Mouse (Mus musculus) spleen, postnatal 10 days (tissue): ENCODE results near the gene Mymx.
A peak's percentile ranks its signal among the peaks of the same experiment; 100 is the strongest.

Experiments
- DNase-seq, 2 experiments: peaks; one replicate each; pipeline ENCODE4 v3.0.0; 2021 to 2022; ENCODE audit warnings: low spot score in 2 of 2

Gene Mymx

GRCm38 (mm10) chr17:45572103-45573086 is 29.5 kb downstream of the Mymx start:
- peak in 1 of 2 experiments; percentile 75 for DNase-seq

DNA sequence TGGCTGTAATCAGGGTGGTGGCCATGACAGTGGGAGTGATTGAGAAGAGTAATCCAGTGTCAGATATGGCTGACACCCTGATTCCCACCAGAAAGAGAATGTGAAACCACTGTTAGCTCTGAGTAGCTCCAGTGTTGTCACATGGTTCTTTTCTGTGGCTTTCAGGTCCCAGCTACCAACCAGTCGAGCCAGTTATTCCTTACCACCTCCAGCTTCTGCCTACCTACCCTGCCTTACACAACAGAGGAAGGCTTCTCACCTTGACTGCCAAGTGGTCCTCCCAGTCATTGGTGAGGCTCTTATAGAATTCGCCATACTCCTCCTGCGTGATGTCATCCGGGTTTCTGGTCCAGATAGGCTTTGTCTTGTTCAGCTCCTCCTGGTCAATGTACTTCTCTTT is 31.9 kb downstream of the Mymx start:
- DNase-seq, result no peak

DNA sequence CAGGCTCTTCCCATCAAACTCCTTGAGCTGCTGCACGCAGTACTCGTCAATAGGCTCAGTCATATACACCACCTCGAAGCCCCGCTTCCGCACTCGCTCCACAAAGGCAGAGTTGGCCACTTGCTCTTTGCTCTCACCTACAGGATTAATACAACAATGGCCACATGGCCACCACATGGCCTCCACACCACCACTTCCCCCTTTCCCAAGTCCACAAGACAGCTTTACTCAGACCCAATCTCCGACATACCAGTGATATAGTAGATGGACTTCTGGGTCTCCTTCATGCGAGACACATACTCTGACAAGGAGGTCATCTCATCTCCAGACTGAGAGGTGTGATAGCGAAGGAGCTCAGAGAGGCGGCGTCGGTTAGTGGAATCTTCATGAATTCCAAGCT is 32.9 kb downstream of the Mymx start:
- DNase-seq, result no peak

DNA sequence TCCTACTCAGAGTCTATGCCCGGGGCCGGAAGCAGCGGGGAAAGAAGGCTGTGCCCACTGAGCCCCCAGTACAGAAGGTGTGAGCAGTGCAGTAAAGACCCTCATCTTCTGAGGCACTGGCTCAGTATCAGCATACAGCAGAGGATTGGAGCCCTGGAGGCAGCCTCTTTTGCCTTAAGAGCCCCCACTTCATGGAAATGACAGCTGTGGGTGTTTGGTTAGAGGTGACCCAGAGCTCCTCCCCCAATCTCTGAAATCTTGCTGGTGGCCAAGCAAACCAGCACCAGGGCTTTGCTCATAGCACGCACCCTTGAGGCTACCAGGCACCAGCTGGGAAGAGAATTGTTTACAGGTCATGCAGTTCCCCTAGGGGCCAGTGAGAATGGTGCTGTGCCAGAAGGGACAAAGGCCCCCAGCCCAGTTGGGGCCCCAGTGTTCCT is 34.7 kb downstream of the Mymx start:
- no peak for DNase-seq

DNA sequence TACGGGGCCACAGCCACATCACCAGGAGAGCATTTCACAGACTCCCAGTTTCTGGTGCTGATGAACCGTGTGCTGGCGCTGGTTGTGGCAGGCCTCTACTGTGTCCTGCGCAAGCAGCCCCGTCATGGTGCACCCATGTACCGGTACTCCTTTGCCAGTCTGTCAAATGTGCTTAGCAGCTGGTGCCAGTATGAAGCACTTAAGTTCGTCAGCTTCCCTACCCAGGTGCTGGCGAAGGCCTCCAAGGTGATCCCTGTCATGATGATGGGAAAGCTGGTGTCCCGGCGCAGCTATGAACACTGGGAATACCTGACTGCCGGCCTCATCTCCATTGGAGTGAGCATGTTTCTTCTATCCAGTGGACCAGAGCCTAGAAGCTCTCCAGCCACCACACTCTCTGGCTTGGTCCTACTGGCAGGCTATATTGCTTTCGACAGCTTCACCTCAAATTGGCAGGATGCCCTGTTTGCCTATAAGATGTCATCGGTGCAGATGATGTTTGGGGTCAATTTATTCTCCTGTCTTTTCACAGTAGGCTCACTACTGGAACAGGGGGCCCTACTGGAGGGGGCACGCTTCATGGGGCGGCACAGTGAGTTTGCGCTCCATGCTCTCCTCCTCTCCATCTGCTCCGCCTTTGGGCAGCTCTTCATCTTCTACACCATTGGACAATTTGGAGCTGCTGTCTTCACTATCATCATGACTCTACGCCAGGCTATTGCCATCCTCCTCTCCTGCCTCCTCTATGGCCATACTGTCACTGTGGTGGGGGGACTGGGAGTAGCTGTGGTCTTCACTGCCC is 35.3 kb downstream of the Mymx start:
- DNase-seq, result no peak

DNA sequence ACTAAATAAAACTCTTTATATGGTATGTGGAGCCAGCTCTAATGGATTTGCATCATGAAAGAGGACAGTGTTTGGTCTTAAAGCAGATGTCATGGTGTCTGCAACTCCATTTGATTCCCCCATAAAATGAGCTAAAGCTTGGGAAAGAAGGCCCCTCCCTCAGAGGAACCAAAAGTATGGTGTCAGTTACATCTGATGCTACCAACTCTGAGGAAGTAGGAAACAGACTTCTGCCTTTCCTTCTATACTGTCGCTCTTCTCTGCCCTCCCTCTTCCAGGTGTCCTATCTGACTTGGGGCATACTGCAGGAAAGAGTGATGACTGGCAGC is 35.9 kb downstream of the Mymx start:
- no peak for DNase-seq

DNA sequence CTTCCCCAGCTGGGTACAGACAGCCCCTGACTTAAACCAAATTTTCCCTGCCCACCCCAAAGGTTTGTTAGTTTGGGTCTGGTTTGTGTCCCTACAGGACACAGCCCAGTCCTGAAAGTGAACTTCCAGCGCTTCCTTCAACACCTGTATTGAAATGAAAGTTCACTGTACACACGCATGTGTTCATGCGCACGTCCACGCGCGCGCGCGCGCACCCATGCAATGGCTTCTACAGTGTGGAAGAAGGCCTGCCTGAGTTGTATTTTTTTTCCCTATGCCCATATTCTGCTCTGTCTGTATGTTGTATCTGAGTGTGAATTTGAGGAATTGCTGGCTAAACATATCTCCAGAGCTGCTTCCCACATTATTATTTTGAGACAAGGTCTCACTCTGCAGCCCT is 36.8 kb downstream of the Mymx start:
- no peak for DNase-seq

GRCm38 (mm10) chr17:45564531-45565084 is 37.3 kb downstream of the Mymx start:
- DNase-seq, result no peak

DNA sequence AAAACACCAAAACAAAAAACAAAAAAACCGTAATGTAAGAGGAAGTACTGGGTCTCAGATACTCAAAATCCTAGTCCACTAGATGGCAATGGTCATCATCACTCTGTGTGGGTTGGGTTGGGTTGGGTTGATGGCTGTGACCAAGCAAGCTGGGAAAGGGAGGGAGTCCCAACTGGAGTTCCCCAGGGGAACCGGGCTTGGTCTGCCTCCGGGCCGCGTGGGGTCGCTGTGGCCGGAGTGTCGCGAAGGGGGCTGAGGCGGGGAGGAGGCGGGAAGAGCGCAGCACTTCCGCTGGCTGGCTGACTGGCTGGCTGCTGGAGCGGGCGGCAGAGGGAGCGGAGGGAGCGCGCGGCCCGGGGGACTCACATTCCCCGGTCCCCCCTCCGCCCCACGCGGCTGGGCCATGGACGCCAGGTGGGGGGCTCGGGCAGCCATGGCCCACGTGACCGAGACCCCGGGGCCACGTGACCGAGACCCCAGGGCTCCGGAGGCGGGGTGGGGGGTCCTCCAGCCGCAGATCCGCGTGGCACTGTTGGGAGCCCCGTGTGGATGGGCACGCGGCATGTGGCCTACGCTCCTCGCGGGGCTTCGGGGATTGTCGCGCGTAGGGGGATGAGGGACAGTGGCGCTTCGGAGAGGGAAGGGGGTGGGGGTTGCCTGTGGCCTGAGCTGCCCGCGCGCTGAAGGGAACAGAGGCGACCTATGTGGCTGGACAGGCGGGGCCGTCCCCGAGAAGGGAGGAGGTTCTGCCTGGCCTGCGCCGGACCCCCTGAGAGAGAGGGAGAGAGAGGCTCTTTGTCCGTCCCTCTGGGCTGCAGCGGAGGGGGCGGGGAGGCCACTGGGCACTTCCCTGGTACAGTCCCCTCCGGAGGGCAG is 38.0 kb downstream of the Mymx start, which contains the start of gene Slc35b2:
Gene Slc35b2 (plus strand): TSS at position 220 of the 876 bp plus-strand sequence.
- peak; percentile 73 to 89 for DNase-seq

- no peak for DNase-seq
Observed at GRCm38 (mm10) chr17:45563216-45563615, 38.7 kb downstream of the Mymx start.

DNA sequence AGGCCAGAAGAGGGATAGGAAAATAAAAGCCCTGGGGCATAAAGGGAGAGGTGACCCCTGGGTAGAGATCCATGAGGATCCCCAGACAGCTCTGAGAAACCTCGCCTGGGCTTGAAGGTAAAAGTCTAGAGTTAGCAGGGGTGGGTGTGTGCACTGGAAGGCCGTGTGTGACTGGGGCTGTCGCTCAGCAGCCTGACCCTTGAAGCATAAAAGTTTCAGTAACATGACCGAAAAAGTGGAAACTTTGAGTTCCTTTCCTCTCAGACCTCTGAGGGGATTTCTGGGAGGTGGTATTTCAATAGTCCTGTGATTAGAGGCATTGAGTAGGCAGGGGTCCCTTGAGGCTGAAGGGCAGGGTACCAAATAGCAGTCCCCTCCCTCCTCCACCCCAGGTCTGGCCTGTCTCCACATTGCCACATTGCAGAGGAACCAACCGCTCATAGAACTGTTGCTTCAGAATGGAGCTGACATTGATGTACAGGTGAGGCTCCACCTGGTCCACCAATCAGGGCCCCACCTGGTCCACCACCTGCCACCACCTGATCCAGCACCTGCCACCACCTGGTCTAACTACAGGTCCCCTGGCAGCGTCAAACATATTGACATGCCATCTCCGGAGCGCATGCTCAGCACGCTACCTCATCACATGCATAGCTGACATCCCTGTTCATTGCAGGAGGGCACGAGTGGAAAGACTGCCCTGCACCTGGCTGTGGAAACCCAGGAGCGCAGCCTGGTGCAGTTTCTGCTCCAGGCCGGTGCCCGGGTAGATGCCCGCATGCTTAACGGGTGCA is 42.0 kb downstream of the Mymx start:
- no peak for DNase-seq

DNA sequence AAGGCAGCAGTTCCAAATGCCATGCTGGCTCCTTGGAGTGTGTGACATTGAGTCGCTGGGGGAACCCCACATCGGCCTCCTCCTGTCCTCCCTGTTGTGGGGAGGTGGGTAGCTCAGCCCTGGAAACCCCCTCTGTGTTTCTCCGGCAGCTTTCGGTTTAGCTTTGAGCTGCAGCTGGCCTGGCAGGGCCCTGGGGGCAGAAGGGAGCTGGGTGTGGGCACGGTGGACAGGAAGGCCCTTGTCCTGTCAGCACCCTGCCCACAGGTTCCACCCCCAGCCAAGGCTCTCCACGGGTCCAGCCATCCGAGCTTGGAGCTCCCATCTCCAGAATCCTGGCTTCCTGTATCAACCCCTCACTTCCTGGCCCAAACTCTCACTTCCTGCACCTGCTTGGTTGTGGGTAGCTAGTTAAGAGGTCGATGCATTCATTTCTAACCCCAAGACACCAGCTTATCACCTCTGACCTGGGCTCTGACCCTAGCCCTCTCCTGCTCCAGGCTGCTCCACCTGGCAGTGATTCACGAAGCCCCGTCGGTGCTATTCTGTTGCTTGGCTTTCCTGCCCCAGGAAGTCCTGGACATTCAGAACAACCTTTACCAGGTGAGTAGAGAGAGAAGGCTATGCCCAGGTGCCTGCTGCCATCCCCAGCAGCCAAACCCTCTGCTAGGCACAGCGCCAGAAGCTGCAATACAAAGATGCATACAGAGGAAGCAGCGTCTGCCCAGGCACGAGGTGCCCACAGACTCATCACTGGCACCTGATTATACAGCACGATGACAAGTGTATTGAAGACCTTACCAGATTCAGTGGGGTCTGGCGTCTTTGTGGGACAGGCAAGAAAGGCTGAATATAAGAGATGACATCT is 43.7 kb downstream of the Mymx start:
- peak; percentile 40 to 53 for DNase-seq

GRCm38 (mm10) chr17:45557246-45557824 is 44.6 kb downstream of the Mymx start:
- peak in 1 of 2 experiments; percentile 45 for DNase-seq

DNA sequence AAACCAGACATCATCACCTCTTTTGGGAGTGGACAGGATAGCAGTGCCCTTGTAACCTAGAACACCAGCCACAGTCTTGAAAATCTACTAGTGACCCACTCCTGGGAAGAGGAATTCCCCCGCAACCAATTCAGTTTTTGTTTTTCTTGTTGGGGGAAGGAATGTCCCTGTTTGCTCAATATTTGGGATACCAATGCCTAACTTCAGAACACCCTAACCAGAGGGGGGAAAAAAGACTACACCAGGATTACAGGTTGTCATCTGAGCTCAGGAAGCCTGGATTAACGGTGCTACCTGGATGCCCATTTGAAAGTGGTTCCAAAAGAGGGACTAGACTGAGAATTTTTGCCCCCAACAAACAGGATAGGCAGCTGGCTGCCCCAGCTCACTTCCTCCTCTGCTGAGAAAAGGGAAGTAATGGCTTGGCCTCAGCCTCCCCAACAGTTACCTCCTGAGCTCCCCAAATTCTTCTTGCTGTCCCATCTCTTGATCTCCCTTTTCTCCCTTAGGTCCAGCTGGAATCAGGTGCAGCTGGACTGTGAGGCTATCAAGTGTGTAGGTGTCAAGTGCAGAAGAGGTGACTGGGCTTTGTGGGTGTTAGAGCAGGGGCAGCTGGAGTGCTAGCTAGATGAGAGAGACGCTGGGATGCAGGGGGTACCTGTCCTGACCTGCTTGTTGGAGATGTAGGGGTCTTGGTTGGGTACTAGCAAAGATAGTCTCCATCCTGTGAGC is 45.2 kb downstream of the Mymx start:
- peak in 1 of 2 experiments; percentile 43 for DNase-seq

- DNase-seq, result no peak
Observed at GRCm38 (mm10) chr17:45556107-45556489, 45.8 kb downstream of the Mymx start.

- peak; percentile 54 to 98 for DNase-seq
Observed at GRCm38 (mm10) chr17:45555452-45556106, 46.3 kb downstream of the Mymx start, which contains the start of gene Nfkbie. TSS of gene Nfkbie (plus strand) at chr17:45555703.

- peak in 1 of 2 experiments; percentile 4 for DNase-seq
Observed at GRCm38 (mm10) chr17:45554420-45554819, 47.5 kb downstream of the Mymx start.

DNA sequence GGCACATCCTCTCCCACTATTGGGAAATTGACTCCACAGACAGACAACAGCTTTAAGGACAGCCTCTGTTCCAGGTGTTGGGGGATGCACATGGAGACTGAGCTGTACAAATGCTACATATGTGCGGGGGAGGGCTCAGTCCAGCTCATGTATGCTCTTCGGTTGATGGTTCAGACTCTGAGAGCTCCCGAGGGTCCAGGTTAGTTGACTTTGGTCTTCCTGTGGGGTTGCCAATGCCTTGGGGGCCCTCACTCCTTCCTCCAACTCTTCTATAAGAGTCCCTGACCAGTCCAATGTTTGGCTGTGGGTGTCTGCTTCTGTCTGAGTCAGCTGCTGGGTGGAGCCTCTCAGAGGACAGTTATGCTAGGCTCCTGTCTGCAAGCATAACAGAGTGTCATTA is 48.8 kb downstream of the Mymx start:
- DNase-seq, result peak in 1 of 2 experiments; percentile 2
